Mouse (Mus musculus) testis, postnatal 10 days (tissue): ENCODE measurements at regions not wholly inside any gene's neighbourhood (a gene's known extent, or its start where the extent isn't known, plus 50 kb on each side); places are given as distances from the start of the nearest gene placed in this dataset.

Source experiments
- DNase-seq: peaks from one replicate; pipeline ENCODE4 v3.0.0; 2021; ENCODE audit warnings: low spot score

DNA sequence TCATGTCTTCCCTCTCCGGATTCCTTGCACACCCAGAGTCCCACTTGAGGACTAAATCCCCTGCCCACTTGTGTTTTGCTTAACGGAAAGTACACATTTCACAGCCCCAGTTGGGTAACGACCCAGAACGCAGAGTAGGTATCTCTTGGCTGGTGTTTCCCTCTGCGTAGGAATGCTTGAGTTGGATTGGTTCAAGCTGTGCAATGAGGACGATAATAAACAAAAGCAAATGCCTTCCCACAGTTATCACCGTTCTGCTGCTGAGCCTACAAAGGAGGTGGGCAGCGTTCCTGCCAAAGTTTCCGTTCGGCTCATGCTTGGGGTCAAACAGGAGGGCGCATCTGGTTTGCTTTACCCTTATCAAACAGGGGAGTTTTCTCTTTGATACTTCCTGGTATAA, 212.3 kb upstream of the Sfrp2 start:
- no peak for DNase-seq

DNA sequence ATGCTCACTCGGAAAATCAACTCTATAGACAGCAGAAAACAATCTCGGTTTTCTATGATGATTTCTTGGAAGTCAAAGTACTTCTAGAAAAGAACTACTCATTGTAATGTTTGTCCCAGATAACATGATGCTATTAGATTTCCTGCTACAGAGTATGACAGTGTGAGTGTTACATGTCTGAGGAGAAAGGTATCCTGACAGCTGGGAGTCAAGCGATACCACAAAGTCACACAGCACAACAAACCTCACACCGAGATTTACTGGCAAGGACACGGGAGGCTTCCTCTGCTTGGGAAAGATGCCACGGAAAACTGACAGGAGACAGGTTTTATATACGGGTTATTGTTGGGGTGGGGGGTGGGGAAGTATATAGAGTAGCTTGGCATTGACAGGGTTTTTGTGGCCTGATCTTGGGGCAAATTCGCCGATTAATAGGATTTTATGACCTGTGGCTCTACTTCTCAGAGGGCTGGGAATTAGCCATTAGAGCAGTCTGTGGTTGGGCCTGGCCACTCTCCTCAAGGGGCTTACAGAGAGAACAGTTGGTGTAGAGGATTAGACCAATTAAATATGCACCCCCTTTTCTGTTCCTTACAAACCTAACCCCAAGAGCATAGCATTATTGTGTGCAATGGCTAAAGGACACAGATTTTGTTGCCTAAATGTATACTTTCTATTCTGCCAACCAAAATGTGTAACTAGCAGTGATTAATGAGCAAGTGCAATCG, 209.2 kb upstream of the Sfrp2 start:
- no peak for DNase-seq

- no peak for DNase-seq
Observed at GRCm38 (mm10) chr3:83562026-83562425, 204.1 kb upstream of the Sfrp2 start.

DNA sequence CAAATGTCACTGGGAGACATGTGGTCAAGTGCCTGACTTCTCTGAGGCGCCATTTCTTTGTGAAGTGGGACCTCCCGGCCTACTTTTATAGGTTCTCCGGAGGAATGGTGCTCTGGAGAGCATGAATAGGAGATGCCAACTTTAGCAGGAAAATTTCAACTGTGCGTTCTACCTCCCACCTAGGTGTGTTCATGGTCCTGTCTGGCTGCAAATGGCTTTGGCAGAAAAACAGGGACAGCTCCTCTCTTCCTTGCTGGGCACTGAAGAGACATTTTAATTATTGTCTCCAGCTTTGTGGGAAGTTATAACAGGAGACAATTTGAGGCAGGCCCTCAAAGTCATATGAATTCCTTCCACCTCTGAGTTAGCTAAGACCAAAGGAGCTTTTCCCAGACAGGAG, 190.6 kb upstream of the Sfrp2 start:
- no peak for DNase-seq

DNA sequence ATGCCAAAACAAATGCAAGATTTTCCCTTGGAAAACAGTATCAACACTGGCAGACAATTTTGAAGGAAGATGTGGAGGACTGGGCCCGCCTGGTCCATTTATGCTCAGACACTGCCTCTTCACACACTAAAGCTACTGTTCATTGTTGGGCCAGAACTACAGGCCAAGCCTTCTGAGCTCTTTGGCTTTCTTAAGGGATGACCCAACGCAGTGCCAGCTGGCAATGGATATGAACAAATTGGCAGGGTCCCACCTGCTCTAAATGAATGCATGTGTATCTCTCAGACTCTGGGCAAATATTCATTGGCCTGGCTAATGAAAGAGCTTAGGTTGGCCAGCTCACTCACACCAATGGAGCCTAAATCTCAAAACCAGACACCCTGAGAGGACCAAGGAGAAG, 190.0 kb upstream of the Sfrp2 start:
- DNase-seq, result no peak

DNA sequence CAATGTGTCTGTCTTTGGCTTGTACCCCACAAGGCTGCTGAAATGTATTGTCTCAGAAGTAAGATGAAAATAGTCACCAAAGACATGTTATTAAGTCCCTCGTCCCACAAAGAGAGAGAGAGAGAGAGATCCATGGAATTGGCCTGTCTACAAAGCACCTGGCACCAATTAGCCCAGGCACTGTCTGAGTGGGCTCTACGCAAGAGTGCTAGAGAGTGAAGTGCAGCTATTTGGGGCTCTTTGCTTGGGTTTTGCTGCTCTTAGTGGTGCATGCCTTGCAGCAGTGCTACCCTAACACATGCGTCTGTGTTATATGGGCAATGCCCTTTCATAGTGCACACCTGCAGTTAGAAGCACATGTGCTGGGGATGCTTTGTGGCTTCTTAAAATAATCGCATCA, 185.4 kb upstream of the Sfrp2 start:
- no peak for DNase-seq

DNA sequence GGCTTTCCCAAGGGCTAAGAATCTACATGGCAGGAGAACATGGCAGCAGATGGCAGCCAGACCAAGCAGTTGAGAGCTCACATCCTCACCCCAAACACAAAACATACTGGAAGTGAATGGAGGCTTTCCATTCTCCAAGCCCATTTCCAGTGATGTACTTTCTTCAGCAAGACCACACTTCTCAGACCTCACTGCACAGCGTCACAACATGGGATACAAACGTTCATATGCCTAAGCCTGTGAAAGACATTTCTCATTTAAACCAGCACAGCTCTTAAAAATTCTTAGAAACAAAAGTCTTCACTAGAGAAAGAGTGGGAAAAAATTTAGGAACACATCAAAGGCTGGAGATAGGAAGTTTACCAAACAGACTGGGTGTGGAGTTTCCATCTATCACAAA, 183.9 kb upstream of the Sfrp2 start:
- DNase-seq, result no peak

- DNase-seq, result no peak
Observed at GRCm38 (mm10) chr3:83583071-83583672, 182.9 kb upstream of the Sfrp2 start.

GRCm38 (mm10) chr3:83586086-83586485, 180.0 kb upstream of the Sfrp2 start:
- no peak for DNase-seq

DNA sequence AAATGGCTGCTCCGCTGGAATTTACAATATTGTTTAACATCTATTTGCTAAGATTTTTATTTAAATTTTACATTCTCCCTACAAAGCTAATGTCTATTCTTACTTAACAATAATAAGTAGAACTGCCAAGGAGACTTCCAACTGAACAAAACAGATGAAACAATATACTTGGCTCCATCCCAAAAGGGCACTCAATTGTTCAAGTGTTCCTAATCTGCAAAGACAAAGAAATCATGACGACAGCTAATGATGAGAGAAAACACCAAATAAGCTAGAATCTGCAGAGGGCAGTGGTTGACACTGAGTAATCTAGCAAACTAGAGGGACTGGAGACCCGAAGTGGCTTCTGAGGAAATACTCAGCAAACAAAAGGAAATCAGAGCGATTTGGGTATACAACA, 179.6 kb upstream of the Sfrp2 start:
- DNase-seq, result no peak

DNA sequence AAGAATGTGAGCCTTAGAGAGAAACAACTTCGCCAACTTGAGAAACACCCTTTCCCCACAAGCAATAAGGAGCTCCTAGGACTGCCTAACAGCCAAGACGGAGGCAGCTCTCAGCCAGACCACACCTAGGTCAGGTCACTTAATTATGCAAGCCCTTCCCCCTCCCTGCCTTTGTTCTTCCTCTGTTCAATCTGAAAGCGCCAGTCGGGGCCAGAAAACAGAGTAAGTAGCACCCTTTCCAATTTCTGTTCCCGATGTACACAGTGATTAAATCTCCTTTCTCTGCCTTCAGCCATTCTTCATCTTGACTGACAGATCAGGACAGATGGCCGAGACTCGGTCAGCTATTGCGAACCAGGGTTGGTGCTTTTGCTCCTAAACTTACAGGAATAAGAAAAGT, 177.0 kb upstream of the Sfrp2 start:
- DNase-seq, result no peak

GRCm38 (mm10) chr3:83591206-83591605, 174.9 kb upstream of the Sfrp2 start:
- DNase-seq, result no peak

- no peak for DNase-seq
Observed at GRCm38 (mm10) chr3:83593321-83593720, 172.8 kb upstream of the Sfrp2 start.

GRCm38 (mm10) chr3:83601506-83601905, 164.6 kb upstream of the Sfrp2 start:
- no peak for DNase-seq

DNA sequence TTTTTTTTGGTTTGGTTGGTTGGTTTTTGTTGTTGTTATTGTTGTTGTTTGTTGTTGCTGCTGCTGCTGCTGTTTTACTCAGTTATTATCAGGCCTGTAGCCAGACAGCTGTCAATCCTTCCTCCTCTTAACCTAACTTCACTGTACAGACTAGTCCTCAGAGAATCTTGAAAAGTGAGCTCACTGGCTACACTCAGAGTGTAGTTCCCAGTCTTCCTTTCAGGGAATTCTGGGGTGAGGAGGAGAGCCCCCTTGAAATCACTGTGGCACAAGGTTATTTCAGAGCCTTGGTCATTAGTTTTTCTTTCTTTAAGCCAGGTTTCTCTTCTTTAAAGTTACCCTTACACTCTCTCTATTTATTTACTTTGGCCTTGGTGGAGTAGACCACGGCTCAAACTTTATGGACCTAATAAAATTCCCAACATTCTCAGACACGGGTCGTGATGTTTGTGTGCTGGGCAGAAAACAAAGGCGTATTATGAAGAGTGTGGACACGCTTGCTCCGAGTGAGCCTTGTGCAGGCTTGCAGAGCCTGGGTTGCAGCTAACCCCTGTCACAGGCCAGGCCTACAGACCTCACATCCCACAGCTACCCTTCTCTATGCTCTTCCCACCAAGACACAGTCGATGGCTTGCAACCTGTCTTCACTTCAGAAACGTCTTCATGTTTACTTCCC, 156.9 kb upstream of the Sfrp2 start:
- no peak for DNase-seq

DNA sequence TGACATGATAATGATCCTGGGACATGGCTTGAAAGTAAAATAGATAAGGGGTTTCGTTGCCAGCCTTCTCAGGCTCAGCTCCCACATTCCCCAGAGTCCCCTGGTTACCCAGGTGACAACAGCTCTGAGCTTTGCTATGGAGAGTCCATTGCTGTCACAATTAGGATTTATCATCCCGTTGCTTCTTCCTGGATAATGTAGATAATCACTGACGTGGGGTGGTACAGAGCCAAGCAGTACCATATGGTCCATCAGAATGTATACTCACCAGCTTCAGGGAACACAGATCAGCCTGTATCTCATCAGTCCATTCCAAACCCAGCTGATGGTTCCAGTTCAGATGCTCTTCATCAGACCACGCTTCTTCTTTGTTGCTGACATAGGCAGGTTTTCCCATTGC, 145.7 kb upstream of the Sfrp2 start:
- DNase-seq, result no peak

DNA sequence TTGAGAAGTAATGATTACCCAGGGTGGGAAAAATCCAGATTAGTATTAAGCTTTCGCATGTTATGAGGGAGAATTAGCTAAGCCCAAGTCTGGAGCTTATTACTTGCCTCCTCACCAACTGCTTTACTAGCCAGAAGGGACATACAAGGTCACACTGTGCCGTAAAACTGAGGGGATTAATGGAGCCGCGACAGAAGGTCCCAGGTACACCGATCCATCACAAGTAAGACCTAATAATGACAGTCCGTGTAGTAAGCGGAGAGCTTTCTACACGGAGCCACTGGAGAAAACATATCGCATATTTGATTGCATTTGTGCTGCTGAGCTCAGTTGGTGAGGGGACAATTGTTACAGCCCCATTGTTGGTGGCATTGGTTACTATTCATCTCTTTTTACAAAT, 133.1 kb upstream of the Sfrp2 start:
- DNase-seq, result no peak

- no peak for DNase-seq
Observed at GRCm38 (mm10) chr3:83640433-83640832, 125.7 kb upstream of the Sfrp2 start.

- DNase-seq, result no peak
Observed at GRCm38 (mm10) chr3:83663716-83664115, 102.4 kb upstream of the Sfrp2 start.

DNA sequence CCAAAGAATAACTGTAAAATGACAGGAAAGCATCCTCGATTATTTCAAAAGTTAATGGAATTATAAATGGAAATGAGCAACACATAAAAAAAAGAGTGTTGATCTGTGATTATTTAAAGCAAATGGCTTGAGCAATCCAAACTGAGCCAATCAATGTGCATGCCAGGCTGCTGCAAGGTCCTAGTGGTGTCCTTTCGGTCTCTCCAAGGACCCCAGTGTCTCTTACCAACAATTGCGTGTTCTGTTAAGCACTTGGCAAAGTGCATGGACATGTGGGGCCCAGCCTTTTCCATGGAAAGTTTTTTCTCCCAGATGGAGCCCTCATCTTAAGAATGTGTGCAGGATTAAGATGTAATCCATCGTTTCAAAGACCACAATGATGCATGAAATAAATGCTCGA, 90.0 kb upstream of the Sfrp2 start:
- DNase-seq, result no peak

GRCm38 (mm10) chr3:83686611-83687010, 79.5 kb upstream of the Sfrp2 start:
- DNase-seq, result no peak

GRCm38 (mm10) chr3:83687503-83687902, 78.6 kb upstream of the Sfrp2 start:
- no peak for DNase-seq
